Mouse (Mus musculus): ENCODE data around the gene Vps51.
A peak's percentile ranks its signal among the peaks of the same experiment; 100 is the strongest.
"Not testable (repeated sequence)": the region's sequence is repeated elsewhere in the genome, so short reads cannot be mapped to it uniquely, and the experiment has no call there.

Vps51 gene

DNA sequence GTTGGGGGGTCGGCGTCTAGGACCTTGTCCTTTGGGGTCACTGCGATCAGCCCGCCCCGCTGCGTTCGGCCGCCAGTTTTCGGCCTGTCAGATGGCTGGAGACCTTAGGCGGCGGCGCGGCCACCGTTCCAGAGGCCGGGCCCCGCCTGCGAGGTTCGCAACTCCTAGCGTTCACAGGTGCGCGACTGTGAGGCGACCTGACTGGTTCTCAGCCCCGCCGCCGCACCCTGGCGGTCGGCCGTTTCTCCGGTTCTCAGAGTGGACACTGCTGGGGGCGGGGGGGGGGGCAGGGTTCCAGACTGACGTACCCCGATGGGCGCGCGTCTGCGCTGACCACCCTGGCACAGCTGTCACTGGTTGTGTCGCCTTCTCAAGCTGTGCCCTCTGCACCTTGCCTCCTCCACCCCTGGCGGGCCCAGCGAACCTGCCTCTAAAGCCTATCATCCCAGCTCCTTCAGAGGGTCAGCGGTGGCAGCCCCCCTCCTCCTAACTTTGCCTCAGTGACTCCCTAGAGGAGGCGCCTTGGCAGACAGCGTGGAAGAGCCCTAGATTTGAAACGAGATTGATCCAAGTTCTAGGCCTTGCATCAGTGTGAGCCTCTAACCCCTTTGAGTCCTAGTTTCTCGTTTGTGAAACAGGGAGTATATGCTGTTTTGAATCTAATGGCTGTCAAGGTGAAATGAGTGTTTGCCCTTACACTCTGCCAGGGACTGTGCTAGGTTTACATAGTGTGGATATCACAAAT is 29.7 kb downstream of the Vps51 start:
- DNase-seq: no peak

DNA sequence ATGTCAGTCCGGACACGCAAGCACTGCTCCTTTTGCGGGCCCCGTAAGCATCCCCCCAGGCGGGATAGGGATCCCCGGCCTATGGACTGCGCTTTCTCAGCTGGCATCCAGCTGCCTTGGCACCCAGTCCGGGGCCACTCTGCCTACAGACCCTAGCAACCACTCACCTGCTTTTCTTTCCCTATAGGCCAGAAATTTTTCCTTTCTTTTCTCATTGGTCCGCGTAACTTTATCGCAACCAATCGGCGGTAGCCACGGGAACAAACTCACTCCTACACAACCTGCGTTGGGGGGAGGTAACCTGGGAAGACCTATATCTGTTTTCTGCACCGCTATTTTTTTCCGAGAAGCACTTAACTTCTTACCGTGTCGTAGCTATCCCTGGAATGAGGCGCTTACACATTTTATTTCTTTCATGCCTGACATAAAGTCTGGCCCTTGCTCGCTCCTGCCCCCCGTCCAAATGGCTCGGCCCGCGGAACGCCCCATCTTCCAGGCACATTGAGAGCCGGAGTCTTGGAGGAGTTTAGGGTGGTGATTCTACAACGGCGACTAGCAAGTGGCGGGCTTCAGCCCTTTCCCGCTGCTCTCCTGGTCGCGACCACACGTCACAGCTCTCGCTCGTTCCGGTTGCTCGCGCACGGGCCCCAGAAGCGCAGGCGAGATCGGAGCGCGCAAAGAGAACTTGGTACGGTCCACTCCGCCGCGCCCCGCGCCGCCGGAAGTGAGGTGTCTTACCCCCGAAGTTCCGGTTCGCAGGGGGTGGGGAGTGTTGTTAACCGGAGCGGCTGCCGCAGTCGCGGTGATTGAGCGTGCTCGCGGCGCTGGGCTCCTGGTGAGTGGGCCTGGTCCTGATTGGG is 30.5 kb downstream of the Vps51 start, which contains the start of gene Syvn1:
Gene Syvn1 (plus strand): TSS at position 283 of the 860 bp plus-strand sequence.
- peak; percentile 90 to 95 for DNase-seq

DNA sequence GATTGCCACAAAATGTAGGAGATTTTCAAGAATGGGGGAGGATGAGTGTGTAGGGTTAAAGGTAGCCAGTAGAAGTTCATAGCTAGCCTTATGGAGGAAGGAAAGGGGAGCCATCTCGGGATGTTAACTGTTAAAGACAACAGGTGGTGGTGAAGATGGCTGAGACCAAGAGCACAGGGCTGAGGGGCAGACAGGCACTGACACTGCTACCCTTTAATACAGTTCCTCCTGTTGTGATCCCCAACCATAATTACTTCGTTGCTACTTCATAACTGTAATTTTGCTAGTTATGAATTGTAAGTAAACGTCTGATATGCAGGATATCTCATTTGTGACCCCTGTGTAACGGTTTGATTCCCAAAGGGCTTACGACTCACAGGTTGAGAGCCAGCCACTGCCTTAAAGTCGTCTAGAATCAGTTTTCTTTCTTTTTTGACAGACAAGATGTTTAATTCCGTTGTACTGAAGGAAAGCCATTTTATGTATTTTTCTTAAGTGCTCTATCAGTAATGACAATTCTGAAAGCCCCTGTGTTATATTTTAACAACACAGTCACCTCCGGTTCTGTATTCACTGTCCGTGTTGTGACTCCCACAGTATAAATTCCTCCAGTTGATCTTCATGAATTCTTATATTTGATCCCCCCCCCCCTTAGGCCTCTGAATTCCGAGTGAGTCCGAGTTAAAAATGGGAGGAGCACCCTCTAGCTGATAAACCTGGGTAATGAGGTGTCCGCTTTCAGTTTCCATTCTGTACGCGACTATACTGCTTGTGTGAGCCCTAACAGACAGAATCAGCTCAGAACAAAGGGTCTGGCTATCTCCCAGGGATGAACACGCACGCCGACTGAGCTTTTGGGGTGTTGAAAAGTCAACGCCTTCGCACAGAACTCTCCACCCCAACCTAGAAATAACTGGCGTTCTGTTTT is 31.4 kb downstream of the Vps51 start:
- no peak for DNase-seq

GRCm38 (mm10) chr19:6044102-6044501 is 32.9 kb downstream of the Vps51 start:
- DNase-seq: not testable (repeated sequence)

DNA sequence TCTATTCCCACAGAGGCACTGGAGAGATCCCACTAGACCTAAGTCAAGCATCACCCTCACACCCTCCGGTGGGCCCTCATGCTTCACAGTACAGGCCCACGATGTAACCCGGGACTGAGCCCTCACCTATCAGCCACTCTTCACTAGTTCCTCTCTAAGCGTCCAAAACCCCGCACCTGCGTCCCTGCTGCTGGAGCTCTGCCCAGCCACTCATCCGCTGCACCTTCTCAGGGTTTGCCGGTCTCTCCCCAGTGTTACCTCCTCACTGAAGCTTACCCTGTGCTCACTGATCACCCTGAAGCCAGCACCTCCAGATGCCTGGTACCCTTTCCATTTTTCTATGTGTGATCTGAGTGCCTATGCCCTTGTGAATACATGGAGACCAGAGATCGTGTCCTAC is 34.7 kb downstream of the Vps51 start:
- no peak for DNase-seq

DNA sequence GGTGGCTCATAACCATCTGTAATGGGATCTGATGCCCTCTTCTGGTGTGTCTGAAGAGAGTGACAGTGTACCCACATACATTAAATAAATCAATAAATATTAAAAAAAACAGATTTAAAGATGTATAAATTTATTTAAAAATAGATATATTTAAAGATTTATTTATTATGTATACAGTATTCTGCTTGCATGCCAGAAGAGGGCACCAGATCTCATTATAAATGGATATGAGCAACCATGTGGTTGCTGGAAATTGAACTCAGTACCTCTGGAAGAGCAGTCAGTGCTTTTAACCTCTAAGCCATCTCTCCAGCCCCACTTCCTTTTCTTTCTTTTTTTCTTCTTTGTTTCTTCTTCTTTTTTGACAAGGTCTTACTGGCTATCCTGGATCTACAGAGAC is 37.0 kb downstream of the Vps51 start:
- DNase-seq: no peak

DNA sequence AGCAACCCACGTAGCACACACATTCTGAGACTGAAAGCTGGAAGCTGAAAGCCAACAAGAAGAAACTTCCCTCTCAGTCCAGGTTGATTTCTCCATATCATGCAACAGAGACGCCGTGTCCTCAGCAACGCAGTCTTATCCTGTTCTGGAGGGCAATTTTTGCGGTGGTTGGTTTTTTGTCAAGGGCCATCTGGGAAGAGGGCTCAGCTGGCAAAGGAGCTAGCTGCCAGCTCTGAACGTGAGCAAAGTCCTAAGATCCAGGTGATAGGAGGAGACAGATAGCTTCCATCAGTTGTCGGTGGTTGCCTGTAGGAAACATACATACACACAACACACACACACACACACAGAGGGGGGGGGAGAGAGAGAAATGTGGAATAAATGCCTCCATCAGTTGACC is 38.7 kb downstream of the Vps51 start:
- DNase-seq: no peak

- no peak for DNase-seq
Observed at GRCm38 (mm10) chr19:6037695-6038094, 39.3 kb downstream of the Vps51 start.

DNA sequence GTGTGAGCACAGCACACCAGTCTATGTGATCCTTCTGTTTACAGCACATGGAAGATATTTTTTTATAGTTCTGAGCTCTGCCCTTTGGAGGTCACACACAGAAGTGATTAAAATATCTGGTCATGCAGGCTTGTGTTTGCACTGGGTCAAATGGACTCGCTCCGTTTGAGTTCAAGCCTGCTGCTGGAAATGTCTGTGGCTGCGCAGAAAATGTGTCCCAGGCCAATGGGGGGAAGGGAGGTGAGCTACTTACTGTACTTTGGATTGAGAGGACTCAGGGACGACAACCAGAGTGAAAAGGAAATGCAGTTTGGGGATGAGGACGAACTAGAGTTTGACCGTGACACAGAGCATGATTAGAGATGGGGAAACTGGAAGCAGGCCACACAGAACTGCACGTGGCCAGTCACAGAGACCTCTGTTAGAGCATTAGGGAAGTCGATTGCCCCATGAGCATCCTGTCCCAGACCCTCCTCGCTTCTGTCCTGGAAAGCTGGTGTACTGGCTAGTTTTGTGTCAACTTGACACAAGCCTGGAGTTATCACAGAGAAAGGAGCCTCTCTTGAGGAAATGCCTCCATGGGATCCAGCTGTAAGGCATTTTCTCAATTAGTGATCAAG is 41.0 kb downstream of the Vps51 start:
- DNase-seq: no peak

DNA sequence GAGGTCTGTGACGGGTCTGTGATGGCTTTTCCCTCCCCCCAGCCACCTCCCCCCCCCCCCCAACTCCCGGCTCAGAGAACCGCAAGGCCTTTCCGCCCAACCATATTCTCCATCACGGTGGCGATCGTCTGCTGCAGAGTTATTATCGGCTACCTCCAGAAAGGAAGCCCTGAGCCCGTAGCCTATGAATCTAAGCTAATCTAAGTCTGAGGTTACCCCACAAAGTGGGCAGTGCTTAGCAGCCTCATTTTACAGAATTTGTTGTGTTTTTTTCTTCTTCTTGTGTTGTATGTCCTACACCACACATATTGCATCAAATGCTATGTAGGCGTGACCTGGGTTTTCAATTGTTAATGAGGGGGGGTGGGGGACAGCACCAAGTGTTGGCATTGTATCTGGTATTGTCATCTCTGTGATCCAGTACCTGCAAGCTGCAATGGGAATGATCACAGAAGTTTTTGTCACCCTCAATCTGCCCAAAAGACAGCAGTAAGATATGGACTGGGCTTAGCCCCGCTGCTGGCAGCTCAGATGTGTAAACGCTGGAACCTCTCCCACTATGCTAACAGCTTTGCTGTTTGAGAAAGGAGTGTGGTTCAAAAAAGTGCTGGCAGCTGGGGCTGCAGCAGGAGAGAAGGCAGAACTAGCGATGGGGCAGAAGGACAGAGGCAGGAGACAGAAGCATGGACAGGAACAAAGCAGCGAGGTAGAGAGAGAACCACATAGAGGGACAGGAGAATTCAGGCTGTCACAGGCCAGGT is 46.3 kb downstream of the Vps51 start:
- DNase-seq: no peak

DNA sequence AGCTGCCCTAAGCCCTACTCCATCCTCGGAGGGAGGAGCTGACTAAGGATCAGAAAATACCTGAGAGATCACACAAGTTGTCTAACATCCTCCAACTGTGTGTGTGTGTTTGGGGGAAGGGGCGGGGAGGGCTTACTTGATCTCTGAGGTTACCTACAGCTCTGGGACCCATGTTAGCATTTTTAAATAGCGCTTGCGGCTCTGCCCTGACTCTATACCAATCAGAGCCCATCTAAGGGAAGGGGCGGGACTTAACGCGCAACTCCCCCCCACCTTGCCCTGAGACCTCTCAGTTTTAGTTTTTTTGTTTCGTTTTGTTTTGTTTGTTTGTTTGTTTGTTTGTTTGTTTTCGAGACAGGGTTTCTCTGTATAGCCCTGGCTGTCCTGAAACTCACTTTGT is 47.6 kb downstream of the Vps51 start:
- DNase-seq: no peak

- DNase-seq: no peak
Observed at GRCm38 (mm10) chr19:6028991-6029390, 48.0 kb downstream of the Vps51 start.

GRCm38 (mm10) chr19:6023930-6024329 is 53.1 kb downstream of the Vps51 start:
- DNase-seq: no peak

GRCm38 (mm10) chr19:6023059-6023458 is 54.0 kb downstream of the Vps51 start:
- DNase-seq: no peak

- DNase-seq: no peak
Observed at GRCm38 (mm10) chr19:6020276-6020675, 56.8 kb downstream of the Vps51 start.

- DNase-seq: peak; percentile 90 to 95
Observed at GRCm38 (mm10) chr19:6018142-6019089, 58.6 kb downstream of the Vps51 start.

Measured in kidney, postnatal 25 days (tissue).